Mouse (Mus musculus): Measurements from ENCODE around the gene Stac3. TPM values are rescaled to one million over a fixed set of nuclear protein-coding genes. Genes with fewer than 3 reads are reported as not detected.
A peak's percentile ranks its signal among the peaks of the same experiment; 100 is the strongest.

Gene Stac3
- polyA plus RNA-seq, 1 experiment from 2014 or later: 0.32 TPM

DNA sequence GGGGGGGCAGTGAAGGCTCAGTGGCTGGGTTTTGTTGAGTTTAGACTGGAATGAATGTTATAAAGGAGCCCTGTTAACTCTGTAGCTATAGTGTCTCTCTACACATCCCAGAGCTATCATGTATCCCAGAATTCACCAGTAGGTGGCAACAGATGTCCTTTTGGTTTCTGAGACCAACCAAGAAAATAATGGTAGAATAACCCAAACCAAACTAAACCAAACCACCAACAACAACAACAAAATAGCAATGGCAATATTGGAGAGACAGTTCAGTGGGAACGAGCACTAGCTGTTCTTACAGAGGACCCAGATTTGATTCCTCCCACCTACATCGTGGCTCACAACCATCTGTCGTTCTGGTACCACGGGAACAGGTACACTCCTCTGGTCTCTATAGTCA lies 22.4 kb upstream of the Stac3 start:
- WGBS: 98% methylated on average over 4 of the region's 4 CpGs
- Histone ChIP-seq H3K4me2 (ENCODE audit: low read length) (no peak overlapping the region), H3K9ac (replicated peaks; ENCODE audit: low read length) (no peak overlapping the region), H3K4me1 (ENCODE audit: control insufficient read depth, insufficient read depth, low read length) (no peaks in the 10 kb centered on the region), H3K9me3 (ENCODE audit: control insufficient read depth, low read length) (no peaks in the 10 kb centered on the region), H3K27ac (replicated peaks; ENCODE audit: low read depth, low read length) (no peak overlapping the region), H3K4me3 (replicated peaks; ENCODE audit: low read depth, low read length) (no peak overlapping the region), H3K36me3 (ENCODE audit: control insufficient read depth, insufficient read depth, low read length) (peaks cover 61% of the 10 kb centered on the region), H3K27me3 (ENCODE audit: control insufficient read depth, insufficient read depth, low read length) (no peaks in the 10 kb centered on the region)
- ATAC-seq (ENCODE audit: low FRiP score, low TSS enrichment) (no peak), DNase-seq (peak; percentile 78)

DNA sequence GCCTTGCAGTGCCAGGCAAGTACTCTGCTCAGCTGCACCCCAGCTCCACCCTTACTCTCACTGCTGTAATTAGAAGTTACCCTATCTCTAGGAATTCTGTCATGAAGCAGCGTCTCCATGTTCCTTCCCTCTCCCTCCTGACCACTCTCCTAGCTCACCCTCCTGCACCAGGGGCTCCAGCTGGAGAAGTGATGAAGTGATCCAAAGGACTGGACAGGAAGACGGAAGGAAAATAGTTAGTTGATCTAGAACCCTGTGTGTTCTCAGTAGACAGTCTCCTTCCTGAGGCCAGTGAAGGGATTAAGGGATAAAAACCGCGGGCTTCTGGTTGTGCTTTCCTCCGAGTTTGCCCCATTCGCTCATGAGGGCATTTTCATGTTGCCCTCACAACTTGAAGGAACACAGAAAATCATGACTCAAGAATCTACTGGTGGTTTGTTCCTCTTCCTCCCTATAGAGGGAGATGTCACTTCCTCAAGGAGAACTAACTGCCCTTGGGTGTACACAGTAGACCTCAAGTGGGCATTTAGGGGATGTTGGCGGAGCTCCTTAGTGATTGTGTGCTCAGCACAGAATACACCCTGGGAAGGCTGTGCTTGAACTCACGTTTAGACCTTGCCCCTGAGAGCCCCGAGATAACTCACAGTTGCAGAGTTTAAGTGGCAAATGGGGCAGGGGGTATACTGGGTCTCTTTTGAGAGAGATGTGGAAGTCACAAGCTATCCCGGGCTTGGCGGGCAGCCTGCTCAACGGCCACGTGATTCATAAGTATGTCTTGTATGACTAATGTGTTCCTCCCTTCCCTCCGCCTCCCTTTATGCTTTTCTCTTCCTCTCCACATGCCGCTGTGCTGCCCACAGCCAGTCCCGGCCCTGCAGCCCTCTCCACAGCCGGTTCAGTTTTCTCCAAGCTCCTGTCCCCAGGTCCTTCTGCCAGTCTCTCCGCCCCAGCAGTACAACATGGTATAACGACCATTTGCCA lies 20.4 kb upstream of the Stac3 start:
- no peaks in the 10 kb centered on the region for H3K9me3 ChIP-seq (ENCODE audit: control insufficient read depth, low read length)
- DNase-seq (no peak), ATAC-seq (ENCODE audit: low FRiP score, low TSS enrichment) (no peak)
- WGBS: 92% methylated on average over 19 of the region's 19 CpGs
- no peaks in the 10 kb centered on the region for H3K27me3 ChIP-seq (ENCODE audit: control insufficient read depth, insufficient read depth, low read length)
- no peak overlapping the region for H3K9ac ChIP-seq (replicated peaks; ENCODE audit: low read length)
- no peaks in the 10 kb centered on the region for H3K4me1 ChIP-seq (ENCODE audit: control insufficient read depth, insufficient read depth, low read length)
- H3K27ac ChIP-seq (replicated peaks; ENCODE audit: low read depth, low read length): no peak overlapping the region
- no peak overlapping the region for H3K4me3 ChIP-seq (replicated peaks; ENCODE audit: low read depth, low read length)
- no peak overlapping the region for H3K4me2 ChIP-seq (ENCODE audit: low read length)
- H3K36me3 ChIP-seq (ENCODE audit: control insufficient read depth, insufficient read depth, low read length): peaks cover 69% of the 10 kb centered on the region

DNA sequence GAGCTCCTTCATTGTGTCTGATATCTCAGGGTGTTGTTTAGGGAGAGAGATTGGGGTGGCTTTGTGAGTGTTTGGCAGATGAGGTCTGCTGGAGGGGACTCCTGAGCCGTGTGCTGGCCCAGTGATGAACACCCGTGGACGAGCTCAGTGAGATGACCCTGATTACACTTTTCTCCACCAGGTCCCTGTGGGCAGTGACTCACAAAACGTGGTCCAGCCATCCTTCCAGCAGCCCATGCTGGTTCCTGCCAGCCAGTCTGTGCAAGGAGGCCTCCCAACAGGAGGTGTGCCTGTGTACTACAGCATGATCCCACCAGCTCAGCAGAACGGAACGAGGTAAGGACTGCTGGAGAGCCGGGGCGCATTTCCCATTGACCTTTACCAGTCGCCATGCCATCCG lies 16.3 kb upstream of the Stac3 start:
- H3K9ac ChIP-seq (replicated peaks; ENCODE audit: low read length): no peak overlapping the region
- WGBS: 92% methylated on average over 10 of the region's 10 CpGs
- peaks cover 73% of the 10 kb centered on the region for H3K36me3 ChIP-seq (ENCODE audit: control insufficient read depth, insufficient read depth, low read length)
- no peaks in the 10 kb centered on the region for H3K4me1 ChIP-seq (ENCODE audit: control insufficient read depth, insufficient read depth, low read length)
- no peak for DNase-seq
- H3K9me3 ChIP-seq (ENCODE audit: control insufficient read depth, low read length): no peaks in the 10 kb centered on the region
- no peaks in the 10 kb centered on the region for H3K27me3 ChIP-seq (ENCODE audit: control insufficient read depth, insufficient read depth, low read length)
- H3K4me2 ChIP-seq (ENCODE audit: low read length): no peak overlapping the region
- H3K4me3 ChIP-seq (replicated peaks; ENCODE audit: low read depth, low read length): no peak overlapping the region
- H3K27ac ChIP-seq (replicated peaks; ENCODE audit: low read depth, low read length): no peak overlapping the region
- ATAC-seq (ENCODE audit: low FRiP score, low TSS enrichment): no peak

DNA sequence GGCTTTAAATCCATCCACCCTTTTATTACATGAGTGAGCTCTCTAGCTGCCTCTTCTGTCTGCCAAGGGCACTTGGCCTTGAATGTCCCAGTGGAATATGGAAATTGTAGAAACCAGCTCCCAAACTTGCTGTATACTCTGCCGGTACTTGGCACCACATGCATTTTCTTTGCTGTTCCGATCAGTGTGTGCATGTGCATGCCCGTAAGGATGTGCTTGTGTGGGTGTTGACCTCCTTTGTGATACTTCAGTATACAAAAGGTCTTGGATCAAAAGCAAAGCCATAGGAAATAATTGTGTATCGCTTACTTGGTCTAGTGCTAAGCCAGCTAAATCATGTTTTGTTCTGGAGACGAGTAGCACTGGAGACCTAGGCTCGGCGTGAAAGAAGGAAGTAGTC lies 12.6 kb upstream of the Stac3 start:
- peaks cover 73% of the 10 kb centered on the region for H3K36me3 ChIP-seq (ENCODE audit: control insufficient read depth, insufficient read depth, low read length)
- no peak overlapping the region for H3K27ac ChIP-seq (replicated peaks; ENCODE audit: low read depth, low read length)
- no peak for DNase-seq

DNA sequence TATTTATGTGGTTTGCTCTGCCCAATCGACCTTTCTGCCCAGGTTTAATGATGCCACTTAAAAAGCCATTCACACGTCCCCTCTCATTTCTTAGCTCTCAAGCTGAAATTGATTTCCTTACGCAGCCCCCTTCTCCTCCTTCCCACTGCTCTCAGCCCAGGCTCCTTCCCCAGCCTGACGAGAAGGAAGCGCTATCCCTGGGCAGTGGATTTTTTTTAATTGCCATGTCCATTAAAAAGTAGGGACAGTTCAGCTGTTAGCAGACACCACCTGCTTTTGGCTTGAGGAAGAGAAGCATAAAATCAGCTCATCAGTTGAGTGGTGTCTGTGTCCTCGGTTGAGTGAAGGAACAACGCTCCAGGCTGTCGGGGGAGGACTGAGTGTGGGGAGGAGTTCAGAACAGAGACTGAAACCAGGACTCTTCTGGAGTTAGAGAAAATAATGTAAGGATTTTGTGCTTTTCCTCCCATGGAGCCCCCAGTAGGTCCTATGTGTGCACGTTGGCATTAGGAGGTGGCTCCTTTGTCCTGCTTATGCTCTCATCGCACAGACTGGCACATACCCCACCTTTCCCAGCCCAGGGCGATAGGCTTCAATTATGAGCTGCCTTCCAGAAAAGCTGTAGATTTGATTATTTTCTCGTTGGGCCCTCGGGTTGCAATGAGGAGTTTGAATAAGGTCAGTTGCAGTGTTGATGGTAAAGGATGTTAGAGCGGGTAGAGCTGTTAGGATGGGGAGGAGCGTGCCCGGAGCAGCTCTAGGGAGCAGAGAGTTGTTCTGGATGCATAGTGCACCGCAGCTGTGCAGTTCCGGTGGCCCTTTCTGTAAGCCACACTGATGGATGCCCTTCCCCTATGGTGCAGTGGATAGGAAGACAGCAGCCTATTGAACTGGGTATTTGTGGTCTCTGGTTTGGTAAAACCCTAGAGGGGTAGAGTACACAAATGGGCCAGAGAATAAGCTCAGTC lies 11.0 kb upstream of the Stac3 start:
- Histone ChIP-seq H3K27ac (replicated peaks; ENCODE audit: low read depth, low read length) (peak overlapping the region; percentile 74), H3K27me3 (ENCODE audit: control insufficient read depth, insufficient read depth, low read length) (no peaks in the 10 kb centered on the region), H3K9me3 (ENCODE audit: control insufficient read depth, low read length) (no peaks in the 10 kb centered on the region), H3K36me3 (ENCODE audit: control insufficient read depth, insufficient read depth, low read length) (peaks cover 73% of the 10 kb centered on the region), H3K4me2 (ENCODE audit: low read length) (no peak overlapping the region), H3K4me1 (ENCODE audit: control insufficient read depth, insufficient read depth, low read length) (no peaks in the 10 kb centered on the region), H3K4me3 (replicated peaks; ENCODE audit: low read depth, low read length) (no peak overlapping the region), H3K9ac (replicated peaks; ENCODE audit: low read length) (no peak overlapping the region)
- 75% methylated on average over 18 of the region's 18 CpGs for WGBS
- ATAC-seq (ENCODE audit: low FRiP score, low TSS enrichment) (no peak), DNase-seq (peak; percentile 23)

More for the DNA sequence above, 12.6 kb upstream of the Stac3 start:
- no peak overlapping the region for H3K9ac ChIP-seq (replicated peaks; ENCODE audit: low read length)
- H3K9me3 ChIP-seq (ENCODE audit: control insufficient read depth, low read length): no peaks in the 10 kb centered on the region
- no peak overlapping the region for H3K4me2 ChIP-seq (ENCODE audit: low read length)
- WGBS: 87% methylated on average over 7 of the region's 7 CpGs
- no peak overlapping the region for H3K4me3 ChIP-seq (replicated peaks; ENCODE audit: low read depth, low read length)
- H3K27me3 ChIP-seq (ENCODE audit: control insufficient read depth, insufficient read depth, low read length): no peaks in the 10 kb centered on the region
- H3K4me1 ChIP-seq (ENCODE audit: control insufficient read depth, insufficient read depth, low read length): no peaks in the 10 kb centered on the region
- ATAC-seq (ENCODE audit: low FRiP score, low TSS enrichment): no peak

DNA sequence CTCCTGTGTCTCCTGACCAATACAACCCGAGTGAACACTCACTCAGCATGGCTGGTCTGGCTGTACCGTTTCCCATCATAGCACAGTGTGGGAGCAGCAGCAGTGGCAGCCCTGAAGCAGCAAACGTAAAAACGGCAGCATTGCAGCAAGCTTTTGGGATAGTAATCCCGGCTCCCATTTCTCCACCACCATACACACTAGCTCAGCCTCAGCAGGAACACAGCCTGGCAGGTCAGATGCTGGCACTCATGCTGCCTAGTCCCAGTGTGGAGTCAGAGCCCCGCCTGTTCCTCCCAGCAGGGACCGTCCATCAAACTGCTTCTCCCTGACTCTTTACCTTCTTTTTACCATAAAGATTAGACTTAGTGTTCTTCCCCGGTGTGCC lies 10.4 kb upstream of the Stac3 start:
- Histone ChIP-seq H3K4me3 (replicated peaks; ENCODE audit: low read depth, low read length) (no peak overlapping the region), H3K4me1 (ENCODE audit: control insufficient read depth, insufficient read depth, low read length) (no peaks in the 10 kb centered on the region), H3K27me3 (ENCODE audit: control insufficient read depth, insufficient read depth, low read length) (no peaks in the 10 kb centered on the region), H3K9ac (replicated peaks; ENCODE audit: low read length) (no peak overlapping the region), H3K36me3 (ENCODE audit: control insufficient read depth, insufficient read depth, low read length) (peaks cover 76% of the 10 kb centered on the region), H3K9me3 (ENCODE audit: control insufficient read depth, low read length) (no peaks in the 10 kb centered on the region), H3K4me2 (ENCODE audit: low read length) (no peak overlapping the region), H3K27ac (replicated peaks; ENCODE audit: low read depth, low read length) (peak overlapping the region; percentile 74)
- ATAC-seq (ENCODE audit: low FRiP score, low TSS enrichment) (no peak), DNase-seq (no peak)
- 51% methylated on average over 8 of the region's 8 CpGs for WGBS

DNA sequence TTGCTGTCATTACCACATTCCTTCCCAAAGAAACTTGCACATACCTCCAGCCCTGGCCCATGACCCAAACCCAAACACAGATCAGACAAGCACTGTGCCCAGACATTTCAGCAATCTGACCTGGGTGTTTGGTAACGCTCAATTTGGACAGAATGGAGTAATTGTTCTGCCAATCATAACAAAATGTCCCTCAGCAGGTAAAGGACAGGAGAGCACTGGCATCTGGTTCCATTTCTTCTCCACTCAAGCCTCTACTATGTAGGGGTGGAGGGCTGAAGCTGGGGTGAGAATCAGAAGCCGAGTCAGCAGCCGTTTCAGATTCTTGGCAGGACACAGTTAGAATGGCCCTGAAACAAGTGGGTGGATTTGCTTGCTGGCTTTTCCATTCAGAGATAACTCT lies 9.4 kb upstream of the Stac3 start:
- peaks cover 83% of the 10 kb centered on the region for H3K36me3 ChIP-seq (ENCODE audit: control insufficient read depth, insufficient read depth, low read length)

DNA sequence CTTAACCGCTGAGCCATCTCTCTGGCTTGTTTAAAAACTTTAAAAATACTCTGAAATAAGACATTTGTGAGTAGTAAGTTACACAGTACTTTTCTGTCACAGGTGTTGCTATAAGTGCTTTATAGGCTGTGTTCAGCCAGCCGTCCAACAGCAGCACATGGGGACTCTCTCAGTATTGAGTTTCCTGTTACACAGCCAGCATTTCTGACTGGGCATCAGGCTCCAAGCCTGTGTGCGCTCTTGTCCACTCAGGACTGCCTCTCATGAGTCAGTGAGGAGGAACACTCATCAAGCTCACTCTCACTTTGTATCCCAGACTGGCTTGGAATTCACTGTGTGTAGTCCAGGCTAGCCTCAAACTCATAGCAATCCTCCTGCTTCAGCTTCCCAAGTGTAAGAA lies 5.3 kb upstream of the Stac3 start:
- WGBS: 95% methylated on average over 3 of the region's 3 CpGs
- H3K9ac ChIP-seq (replicated peaks; ENCODE audit: low read length): no peak overlapping the region
- no peaks in the 10 kb centered on the region for H3K27me3 ChIP-seq (ENCODE audit: control insufficient read depth, insufficient read depth, low read length)
- DNase-seq (no peak), ATAC-seq (ENCODE audit: low FRiP score, low TSS enrichment) (no peak)
- no peaks in the 10 kb centered on the region for H3K9me3 ChIP-seq (ENCODE audit: control insufficient read depth, low read length)
- no peaks in the 10 kb centered on the region for H3K4me1 ChIP-seq (ENCODE audit: control insufficient read depth, insufficient read depth, low read length)
- no peak overlapping the region for H3K27ac ChIP-seq (replicated peaks; ENCODE audit: low read depth, low read length)
- H3K4me2 ChIP-seq (ENCODE audit: low read length): no peak overlapping the region
- no peak overlapping the region for H3K4me3 ChIP-seq (replicated peaks; ENCODE audit: low read depth, low read length)
- H3K36me3 ChIP-seq (ENCODE audit: control insufficient read depth, insufficient read depth, low read length): peaks cover 89% of the 10 kb centered on the region

More for the DNA sequence above, 9.4 kb upstream of the Stac3 start:
- no peaks in the 10 kb centered on the region for H3K9me3 ChIP-seq (ENCODE audit: control insufficient read depth, low read length)
- no peak overlapping the region for H3K27ac ChIP-seq (replicated peaks; ENCODE audit: low read depth, low read length)
- no peak overlapping the region for H3K9ac ChIP-seq (replicated peaks; ENCODE audit: low read length)
- no peak overlapping the region for H3K4me2 ChIP-seq (ENCODE audit: low read length)
- DNase-seq: no peak
- no peaks in the 10 kb centered on the region for H3K27me3 ChIP-seq (ENCODE audit: control insufficient read depth, insufficient read depth, low read length)
- no peak for ATAC-seq (ENCODE audit: low FRiP score, low TSS enrichment)
- no peak overlapping the region for H3K4me3 ChIP-seq (replicated peaks; ENCODE audit: low read depth, low read length)
- no peaks in the 10 kb centered on the region for H3K4me1 ChIP-seq (ENCODE audit: control insufficient read depth, insufficient read depth, low read length)
- 92% methylated on average over 3 of the region's 3 CpGs for WGBS
